Mouse (Mus musculus) thymus, adult 2 months (tissue): Measurements from ENCODE around the gene Phgdh.

Experiments used
- CTCF ChIP-seq: fragments of 200-500 bp; IDR thresholded peaks from 2 replicates; pipeline ENCODE4 v1.5.1; 2012; ENCODE audit warnings: mild to moderate bottlenecking, control low read depth, low read length, moderate library complexity, borderline replicate concordance; ENCODE audit not compliant: control insufficient read depth, poor library complexity, insufficient read depth; ENCODE audit errors: extremely low read depth
- POLR2A ChIP-seq: fragments of 200-500 bp; IDR thresholded peaks from 2 replicates; pipeline ENCODE4 v1.6.1; 2012; ENCODE audit warnings: mild to moderate bottlenecking, low read length, control low read depth, moderate library complexity; ENCODE audit not compliant: control insufficient read depth, poor library complexity, insufficient read depth; ENCODE audit errors: extremely low read depth

GRCm38 (mm10) chr3:98368776-98369175, 29.0 kb upstream of the Phgdh start:
- TF ChIP-seq POLR2A (no peak), CTCF (no peak)
